Mouse (Mus musculus) small intestine, adult 2 months (tissue): ENCODE measurements around the gene Catsperb. TPM values are rescaled to one million over a fixed set of nuclear protein-coding genes. Genes with fewer than 3 reads are reported as not detected.

Source experiments
- H3K27ac ChIP-seq: fragments of 200-500 bp; 2 replicates; pipeline ENCODE4 v1.5.1; 2012; ENCODE audit warnings: low read depth, low read length, control low read depth, inconsistent platforms; ENCODE audit not compliant: insufficient read depth
- H3K27me3 ChIP-seq: fragments of 200-500 bp; 2 replicates; pipeline ENCODE4 v1.6.1; 2012; ENCODE audit warnings: mild to moderate bottlenecking, moderate library complexity, low read length, inconsistent platforms; ENCODE audit not compliant: control insufficient read depth, insufficient read depth
- H3K36me3 ChIP-seq: fragments of 200-500 bp; 2 replicates; pipeline ENCODE4 v1.6.1; 2012; ENCODE audit warnings: mild to moderate bottlenecking, low read length, control low read depth, inconsistent platforms; ENCODE audit not compliant: control insufficient read depth, insufficient read depth
- H3K4me1 ChIP-seq: fragments of 200-500 bp; 2 replicates; pipeline ENCODE4 v1.6.1; 2012; ENCODE audit warnings: low read length, inconsistent platforms, mixed read lengths; ENCODE audit not compliant: control insufficient read depth, insufficient read depth, insufficient read length
- H3K4me3 ChIP-seq: fragments of 200-500 bp; 2 replicates; pipeline ENCODE4 v1.5.1; 2012; ENCODE audit warnings: low read depth, mild to moderate bottlenecking, control low read depth, inconsistent platforms, low read length, moderate library complexity
- CTCF ChIP-seq: fragments of 200-500 bp; IDR thresholded peaks from 2 replicates; pipeline ENCODE4 v1.5.1; 2012; ENCODE audit warnings: low read depth, mild to moderate bottlenecking, control low read depth, inconsistent platforms, low read length, moderate library complexity, mixed read lengths; ENCODE audit not compliant: insufficient replicate concordance, insufficient read length; ENCODE audit errors: extremely low read depth
- POLR2A ChIP-seq: fragments of 200-500 bp; IDR thresholded peaks from 2 replicates; pipeline ENCODE4 v1.6.1; 2012; ENCODE audit warnings: low read depth, mild to moderate bottlenecking, control low read depth, inconsistent platforms, low read length, moderate library complexity
- WGBS: fragments of 180-500 bp; shearing (Covaris S2); methylation state at CpG from one replicate; pipeline ENCODE4 v1.1.7; 2018; 5-methylcytosine and 5-hydroxymethylcytosine counted together
- polyA plus RNA-seq: library from polyadenylated mRNA; depleted of rRNA; stranded (reverse); fragments of >200 nt; gene quantifications from 2 replicates; pipeline ENCODE4 v1.2.3, GENCODE M21; 2012

The Catsperb gene
- polyA plus RNA-seq, 1 experiment: not detected

DNA sequence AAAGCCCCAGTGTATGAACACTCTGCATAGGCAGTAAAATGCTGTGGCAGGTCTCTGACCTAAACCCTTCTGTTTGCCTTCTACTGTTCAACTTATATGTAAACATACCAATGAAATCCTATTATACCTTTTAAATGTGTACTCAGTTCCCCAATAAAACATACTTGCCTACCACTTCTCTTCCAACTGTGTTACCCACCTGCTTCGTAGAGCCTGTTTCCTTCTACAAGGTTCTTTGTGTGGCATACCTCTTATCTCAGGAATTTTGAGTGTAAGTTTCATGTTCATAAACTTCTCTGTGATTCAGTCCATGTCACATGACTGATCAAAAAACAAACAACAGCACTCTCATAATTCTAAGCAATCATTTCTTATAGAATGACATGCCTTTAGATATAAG, 228.7 kb downstream of the Catsperb start:
- H3K27me3 ChIP-seq: no peaks in the 10 kb centered on the region
- no peak overlapping the region for H3K27ac ChIP-seq
- TF ChIP-seq CTCF: no peak
- no peak for TF ChIP-seq POLR2A
- H3K4me1 ChIP-seq: no peaks in the 10 kb centered on the region
- H3K4me3 ChIP-seq: no peak overlapping the region
- WGBS: 77% methylated on average over 1 of the region's 1 CpGs
- H3K36me3 ChIP-seq: no peaks in the 10 kb centered on the region

GRCm38 (mm10) chr12:101667502-101667901, 263.0 kb downstream of the Catsperb start:
- WGBS: 86% methylated on average over 2 of the region's 2 CpGs
- TF ChIP-seq POLR2A: no peak
- no peak for TF ChIP-seq CTCF
- no peaks in the 10 kb centered on the region for H3K36me3 ChIP-seq
- H3K27me3 ChIP-seq: no peaks in the 10 kb centered on the region
- no peaks in the 10 kb centered on the region for H3K4me1 ChIP-seq
- no peak overlapping the region for H3K4me3 ChIP-seq
- H3K27ac ChIP-seq: no peak overlapping the region
